Mouse (Mus musculus): ENCODE measurements around the gene Gm3839.

DNA sequence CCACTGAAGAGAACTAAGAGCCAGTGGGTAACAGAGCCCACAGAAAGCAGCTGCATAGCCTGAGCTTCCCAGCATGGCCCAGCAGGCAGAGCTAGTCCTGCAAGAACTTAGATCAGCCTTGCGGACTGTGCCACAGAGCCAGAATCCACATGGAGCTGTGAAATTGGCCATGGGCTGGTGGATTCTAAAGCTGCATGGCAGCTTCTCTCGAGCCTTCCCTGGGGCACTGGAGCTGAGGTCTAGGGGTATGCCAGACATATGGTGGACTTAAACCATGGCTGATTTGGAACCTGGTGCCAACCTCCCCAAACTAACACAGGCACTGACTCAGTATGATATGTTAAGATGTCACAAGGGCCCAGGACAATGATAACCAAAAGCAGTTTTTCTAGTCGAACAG is 10.4 kb downstream of the Gm3839 start:
- TF ChIP-seq CTCF (IDR thresholded peaks at IDR 0.05; ENCODE audit: borderline replicate concordance, insufficient read depth, low read length) (no peak), POLR2A (IDR thresholded peaks at IDR 0.05; ENCODE audit: low read depth, low read length) (no peak)
